Mouse (Mus musculus) mouse trophoblast stem cell (cell line): Measurements from ENCODE around the gene Galnt16.

Source experiments
- in situ Hi-C, 2 experiments: fragments of 300-500 bp; cut with MseI, MboI; formaldehyde crosslinking; loops; 2 replicates in 1 of 2; 3 replicates in 1 of 2; pipeline ENCODE4 v1.15.1; 2025

The Galnt16 gene

GRCm38 (mm10) chr12:80517977-80518376 is at the start of gene Galnt16:
Gene Galnt16 (plus strand): TSS chr12:80518277.
- in situ Hi-C loops = no loop called here

GRCm38 (mm10) chr12:80470206-80470605 is 47.9 kb upstream of the Galnt16 start:
- in situ Hi-C loops = no loop called here

GRCm38 (mm10) chr12:80471926-80472325 is 46.2 kb upstream of the Galnt16 start:
- in situ Hi-C loops = no loop called here

DNA sequence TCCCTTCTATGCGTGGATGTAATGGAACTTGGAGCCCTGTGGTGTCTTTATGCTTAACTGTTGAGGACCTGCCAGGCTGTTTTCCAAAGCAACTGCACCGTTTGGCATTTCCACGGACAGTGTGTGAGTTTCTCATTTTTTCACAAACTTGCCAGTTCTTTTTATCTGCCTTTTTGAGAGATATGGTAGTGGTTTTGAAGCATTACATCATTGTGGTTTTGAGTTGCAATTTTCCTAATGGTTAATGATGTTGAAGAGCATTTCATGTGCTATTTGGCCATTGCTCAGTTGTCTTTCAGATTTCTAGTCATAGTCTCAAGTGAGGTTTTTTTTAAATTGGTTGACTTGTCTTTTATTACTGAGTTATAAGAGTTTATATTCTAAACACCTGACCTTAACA is 44.3 kb upstream of the Galnt16 start:
- in situ Hi-C loops = no loop called here

GRCm38 (mm10) chr12:80479986-80480385 is 38.1 kb upstream of the Galnt16 start:
- in situ Hi-C loops = no loop called here

DNA sequence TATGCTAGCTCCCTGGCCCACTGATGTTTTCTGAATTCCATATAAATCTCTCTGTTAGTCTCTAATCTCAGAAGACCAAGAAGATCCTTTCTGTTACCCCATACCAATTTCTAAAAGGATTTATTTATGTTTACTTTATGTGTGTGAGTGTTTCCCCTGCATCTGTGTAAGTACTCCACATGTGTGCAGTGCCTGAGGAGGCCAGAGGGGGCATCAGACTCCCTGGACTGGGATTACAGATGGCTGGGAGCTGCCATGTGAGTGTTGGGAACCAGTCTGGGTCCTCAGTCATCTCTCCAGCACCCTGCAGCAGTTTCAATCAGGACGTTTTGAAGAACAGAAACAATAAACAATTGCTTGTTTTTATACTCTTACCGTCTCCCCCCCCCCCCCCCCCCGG is 34.7 kb upstream of the Galnt16 start:
- in situ Hi-C loops = no loop called here

- in situ Hi-C loops = no loop called here
Observed at GRCm38 (mm10) chr12:80493311-80493710, 24.8 kb upstream of the Galnt16 start.

- in situ Hi-C loops = no loop called here
Observed at GRCm38 (mm10) chr12:80495691-80496090, 22.4 kb upstream of the Galnt16 start.

DNA sequence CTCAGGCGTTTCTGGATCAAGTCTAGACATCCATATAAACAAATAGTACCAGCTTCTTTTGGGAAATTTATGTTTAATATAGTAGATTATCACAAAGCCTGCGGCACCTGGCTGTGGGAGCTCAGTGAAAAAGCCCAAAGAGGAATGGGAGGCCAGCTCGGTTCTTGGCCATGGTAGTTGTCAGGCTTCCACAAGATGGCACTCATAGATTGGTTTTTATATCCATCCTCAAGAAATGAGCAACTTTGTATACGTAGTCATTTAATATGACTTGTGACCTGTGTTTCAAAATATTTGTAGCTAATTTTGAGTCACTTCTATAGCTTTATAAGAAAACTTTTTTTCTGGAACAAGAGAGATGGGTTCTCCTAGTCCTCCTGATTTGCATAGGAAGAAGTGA is 19.7 kb upstream of the Galnt16 start:
- in situ Hi-C loops = no loop called here

- in situ Hi-C loops = no loop called here
Observed at GRCm38 (mm10) chr12:80500506-80500905, 17.6 kb upstream of the Galnt16 start.

GRCm38 (mm10) chr12:80504718-80505117 is 13.4 kb upstream of the Galnt16 start:
- in situ Hi-C loops = no loop called here

DNA sequence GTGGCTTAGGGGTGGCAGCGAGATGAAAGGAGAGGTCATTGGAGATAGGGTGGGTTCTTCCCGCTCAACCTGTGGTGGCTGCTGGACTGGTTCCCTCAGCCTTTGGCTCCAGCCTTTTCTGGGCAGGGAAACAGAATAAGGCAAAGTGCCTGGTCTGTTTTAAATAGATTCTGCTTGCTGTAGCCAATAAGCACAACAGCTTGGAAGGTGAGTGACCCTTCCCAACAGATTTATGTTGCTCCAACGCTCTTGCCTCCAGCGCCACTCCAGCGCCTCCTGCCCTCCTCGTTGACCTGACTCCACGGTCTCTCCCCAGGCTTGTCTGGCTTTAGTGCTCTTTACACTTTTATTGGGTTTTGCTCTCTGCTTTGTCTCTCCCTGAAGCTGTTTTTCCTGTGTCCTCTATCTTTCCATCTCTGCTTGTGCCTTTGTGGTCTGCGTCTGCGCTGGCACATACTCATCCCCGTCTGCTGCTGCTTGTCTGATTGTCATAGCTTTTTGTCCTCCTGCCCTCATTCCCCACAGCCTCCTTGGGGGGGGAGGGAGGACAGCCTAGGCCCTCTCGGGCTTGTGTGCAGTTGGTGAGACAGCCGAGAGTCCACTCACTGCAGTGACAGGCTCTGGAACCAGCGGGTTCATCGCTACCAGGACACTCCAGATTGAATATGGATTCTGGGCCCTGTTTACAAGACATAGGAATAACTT is 10.9 kb upstream of the Galnt16 start:
- in situ Hi-C loops = no loop called here

GRCm38 (mm10) chr12:80518393-80518756 is 298 bp downstream of the Galnt16 start:
- in situ Hi-C loops = no loop called here

GRCm38 (mm10) chr12:80518757-80519620 is 912 bp downstream of the Galnt16 start:
- in situ Hi-C loops = no loop called here

GRCm38 (mm10) chr12:80519621-80520332 is 1.7 kb downstream of the Galnt16 start:
- in situ Hi-C loops = no loop called here

GRCm38 (mm10) chr12:80522006-80522405 is 3.9 kb downstream of the Galnt16 start:
- in situ Hi-C loops = no loop called here

GRCm38 (mm10) chr12:80524276-80524921 is 6.3 kb downstream of the Galnt16 start:
- in situ Hi-C loops = no loop called here

DNA sequence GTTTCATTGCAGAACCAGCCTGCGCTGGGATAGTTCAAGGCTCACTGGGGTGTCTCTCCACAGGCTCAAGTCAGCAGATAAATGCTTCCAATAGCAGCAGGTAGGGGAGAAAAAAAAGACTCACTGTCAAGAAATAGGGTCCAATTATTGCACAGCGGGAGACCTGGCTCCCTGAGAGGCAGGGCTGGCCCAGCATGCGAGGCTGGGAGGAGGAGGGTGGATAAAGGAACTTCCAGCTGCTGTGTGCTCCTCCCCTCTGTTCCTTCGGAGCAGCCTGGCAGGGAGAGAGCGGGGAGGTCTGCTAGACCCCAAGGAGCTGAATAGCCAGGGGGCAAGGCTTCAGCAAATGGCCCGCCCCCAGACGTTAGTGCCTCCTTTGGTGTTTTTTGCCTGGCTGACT is 7.4 kb downstream of the Galnt16 start:
- in situ Hi-C loops = no loop called here

DNA sequence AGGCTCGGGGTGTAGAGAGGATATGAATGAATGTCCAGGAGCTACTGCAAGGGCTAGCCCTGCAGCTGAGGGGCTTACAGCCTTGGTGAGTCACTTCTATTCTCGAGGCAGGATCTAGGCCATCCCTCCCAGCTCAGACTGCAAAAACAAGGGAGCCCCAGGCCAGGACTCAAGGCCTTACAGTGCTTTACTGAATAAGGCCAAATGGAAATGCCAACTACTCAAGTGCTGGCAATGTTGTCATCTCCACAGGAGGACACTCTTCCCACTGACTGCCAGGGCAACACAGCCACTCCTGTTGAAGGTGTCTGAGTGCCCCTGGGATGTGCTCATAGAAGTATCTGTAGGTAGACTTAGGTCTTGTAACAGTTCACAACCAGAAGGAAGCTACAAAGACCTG is 8.4 kb downstream of the Galnt16 start:
- in situ Hi-C loops = no loop called here

GRCm38 (mm10) chr12:80527727-80528389 is 9.8 kb downstream of the Galnt16 start:
- in situ Hi-C loops = no loop called here

DNA sequence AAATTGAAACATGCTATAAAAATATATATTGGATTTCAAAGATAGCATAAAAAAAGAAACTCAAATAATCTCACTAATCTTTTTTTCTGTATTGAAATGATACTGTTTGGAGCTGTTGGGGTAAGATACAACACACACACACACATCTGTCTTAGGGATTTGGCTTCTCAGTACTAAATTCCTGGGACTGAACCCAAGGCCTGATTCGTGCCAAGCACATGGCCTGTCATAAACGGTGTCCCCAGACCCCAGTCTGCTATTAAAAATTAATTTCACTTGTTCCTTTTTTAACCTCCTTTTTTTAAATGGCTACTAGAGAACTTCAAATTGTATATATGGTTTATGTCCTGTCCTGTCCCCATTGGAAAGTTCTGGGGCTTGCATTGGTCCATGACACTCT is 12.0 kb downstream of the Galnt16 start:
- in situ Hi-C loops = no loop called here
